Mouse (Mus musculus) CH12.LX (cell line): Measurements from ENCODE around the gene U2surp. TPM values are rescaled to one million over a fixed set of nuclear protein-coding genes. Genes with fewer than 3 reads are reported as not detected.

Experiments used
- DNase-seq: peaks from one replicate; pipeline ENCODE4 v3.0.0-alpha.2; 2013; ENCODE audit errors: extremely low read depth
- H3K27ac ChIP-seq: 2 replicates; pipeline ENCODE4 v1.5.1; 2012; ENCODE audit warnings: low read depth, mild to moderate bottlenecking, control low read depth, moderate library complexity; ENCODE audit not compliant: insufficient read depth
- H3K27me3 ChIP-seq: replicated peaks from 2 replicates; pipeline ENCODE3; 2012; ENCODE audit warnings: inconsistent platforms
- H3K36me3 ChIP-seq, 2 experiments: replicated peaks in 1 of 2; 2 replicates each; pipeline versions ENCODE3 to v1.6.1; 2012; ENCODE audit warnings: inconsistent platforms in 1 of 2, low read length in 1 of 2, mild to moderate bottlenecking in 1 of 2, mixed read lengths in 1 of 2, moderate library complexity in 1 of 2; ENCODE audit not compliant: control insufficient read depth in 1 of 2, insufficient read depth in 1 of 2
- H3K4me1 ChIP-seq, 2 experiments: 2 replicates each; pipeline ENCODE4 v1.6.1; 2012; ENCODE audit warnings: inconsistent platforms in 1 of 2, moderate library complexity in 1 of 2; ENCODE audit not compliant: insufficient read depth in 2 of 2, control insufficient read depth in 1 of 2
- H3K4me2 ChIP-seq: 2 replicates; pipeline ENCODE4 v1.6.1; 2012; ENCODE audit warnings: low read depth, mild to moderate bottlenecking, control low read depth; ENCODE audit not compliant: poor library complexity, insufficient read depth, severe bottlenecking
- H3K4me3 ChIP-seq, 3 experiments: fragments of 150-350 bp in 1 of 3; sonication (generic) in 1 of 3; replicated peaks in 1 of 3; 2 replicates each; pipeline versions ENCODE3 to v1.5.1; 2011 to 2012; ENCODE audit warnings: low read depth in 2 of 3, low read length in 2 of 3, mild to moderate bottlenecking in 2 of 3, moderate library complexity in 2 of 3, control low read depth in 1 of 3, improper control_type of control experiment in 1 of 3, inconsistent platforms in 1 of 3, mixed read lengths in 1 of 3; ENCODE audit not compliant: poor library complexity in 1 of 3
- H3K79me2 ChIP-seq: replicated peaks from 2 replicates; pipeline ENCODE4 v1.6.1; 2012; ENCODE audit warnings: mild to moderate bottlenecking, moderate library complexity; ENCODE audit not compliant: control insufficient read depth, poor library complexity, insufficient read depth, severe bottlenecking; ENCODE audit errors: extremely low read depth
- H3K9ac ChIP-seq: 2 replicates; pipeline ENCODE4 v1.6.1; 2012; ENCODE audit warnings: low read depth, mild to moderate bottlenecking, control low read depth, moderate library complexity; ENCODE audit not compliant: insufficient read depth
- H3K9me3 ChIP-seq: replicated peaks from 2 replicates; pipeline ENCODE3; 2012; ENCODE audit warnings: low read length, inconsistent platforms, mixed read lengths
- BHLHE40 ChIP-seq: IDR thresholded peaks from 2 replicates; pipeline ENCODE4 v1.6.1; 2011; ENCODE audit warnings: mild to moderate bottlenecking, low read depth, low read length, improper control_type of control experiment
- CHD2 ChIP-seq: IDR thresholded peaks from 2 replicates; pipeline ENCODE4 v1.6.1; 2011; ENCODE audit warnings: low read length, improper control_type of control experiment
- CTCF ChIP-seq, 2 experiments: IDR thresholded peaks in 1 of 2; conservative IDR thresholded peaks in 1 of 2; 2 replicates each; pipeline ENCODE4 v1.5.1; 2011 to 2012; ENCODE audit warnings: low read depth in 2 of 2, low read length in 2 of 2, improper control_type of control experiment in 1 of 2, inconsistent platforms in 1 of 2, mild to moderate bottlenecking in 1 of 2, moderate library complexity in 1 of 2
- ELF1 ChIP-seq: IDR thresholded peaks from 2 replicates; pipeline ENCODE4 v1.6.1; 2014; ENCODE audit warnings: low read depth, mild to moderate bottlenecking, inconsistent platforms, low read length, improper control_type of control experiment
- EP300 ChIP-seq: IDR thresholded peaks from 2 replicates; pipeline ENCODE4 v1.6.1; 2011; ENCODE audit warnings: low read length, improper control_type of control experiment
- ETS1 ChIP-seq: conservative IDR thresholded peaks from 2 replicates; pipeline ENCODE4 v1.6.1; 2012; ENCODE audit warnings: low read depth, mild to moderate bottlenecking, inconsistent platforms, low read length, improper control_type of control experiment, moderate library complexity
- HCFC1 ChIP-seq: IDR thresholded peaks from 2 replicates; pipeline ENCODE4 v1.6.1; 2012; ENCODE audit warnings: low read depth, mild to moderate bottlenecking, inconsistent platforms, low read length, improper control_type of control experiment
- JUND ChIP-seq: conservative IDR thresholded peaks from 2 replicates; pipeline ENCODE4 v1.6.1; 2011; ENCODE audit warnings: low read depth, low read length, improper control_type of control experiment
- KAT2A ChIP-seq: IDR thresholded peaks from 2 replicates; pipeline ENCODE4 v1.6.1; 2012; ENCODE audit warnings: low read length, improper control_type of control experiment, inconsistent platforms; ENCODE audit not compliant: insufficient replicate concordance
- MAFK ChIP-seq: IDR thresholded peaks from 2 replicates; pipeline ENCODE4 v1.6.1; 2011; ENCODE audit warnings: low read length, improper control_type of control experiment; ENCODE audit not compliant: insufficient replicate concordance
- MYC ChIP-seq: IDR thresholded peaks from 2 replicates; pipeline ENCODE4 v1.6.1; 2011; ENCODE audit warnings: low read depth, mild to moderate bottlenecking, improper control_type of control experiment, low read length
- PAX5 ChIP-seq: IDR thresholded peaks from 2 replicates; pipeline ENCODE4 v1.6.1; 2012; ENCODE audit warnings: low read length, inconsistent platforms, mixed read lengths
- RCOR1 ChIP-seq: conservative IDR thresholded peaks from 2 replicates; pipeline ENCODE4 v1.6.1; 2012; ENCODE audit warnings: low read depth, mild to moderate bottlenecking, inconsistent platforms, low read length, improper control_type of control experiment
- SIN3A ChIP-seq: IDR thresholded peaks from 2 replicates; pipeline ENCODE4 v1.6.1; 2012; ENCODE audit warnings: low read length, improper control_type of control experiment, inconsistent platforms
- SMC3 ChIP-seq: IDR thresholded peaks from 2 replicates; pipeline ENCODE4 v1.6.1; 2011; ENCODE audit warnings: low read depth, low read length, improper control_type of control experiment
- TBP ChIP-seq: conservative IDR thresholded peaks from 2 replicates; pipeline ENCODE4 v1.6.1; 2011; ENCODE audit warnings: low read depth, low read length, improper control_type of control experiment
- UBTF ChIP-seq: IDR thresholded peaks from 2 replicates; pipeline ENCODE4 v1.6.1; 2012; ENCODE audit warnings: low read depth, mild to moderate bottlenecking, inconsistent platforms, low read length, improper control_type of control experiment, moderate library complexity
- ZC3H11A ChIP-seq: IDR thresholded peaks from 2 replicates; pipeline ENCODE4 v1.6.1; 2012; ENCODE audit warnings: low read depth, mild to moderate bottlenecking, inconsistent platforms, low read length, improper control_type of control experiment
- ZMIZ1 ChIP-seq: IDR thresholded peaks from 2 replicates; pipeline ENCODE4 v1.6.1; 2012; ENCODE audit warnings: low read depth, mild to moderate bottlenecking, inconsistent platforms, low read length, improper control_type of control experiment
- dilution Hi-C: fragments of 300-500 bp; cut with MboI; formaldehyde crosslinking; loops from 2 replicates; pipeline ENCODE4 v1.14.3; 2020; ENCODE audit warnings: low sequenced_read_pairs; ENCODE audit not compliant: extremely low pct_unique_long_range_greater_than_20kb, extremely low pct_ligation_motif_present
- in situ Hi-C: fragments of 300-500 bp; cut with MboI; formaldehyde crosslinking; loops from 3 replicates; pipeline ENCODE4 v1.14.3; 2019; ENCODE audit warnings: low sequenced_read_pairs, low pct_ligation_motif_present, low pct_unique_long_range_greater_than_20kb, mixed read lengths
- polyA plus RNA-seq: library from polyadenylated mRNA; unstranded; fragments of >175 nt; gene quantifications from 2 replicates; pipeline ENCODE4 v1.2.1, GENCODE M21; 2012; ENCODE audit warnings: low read depth; ENCODE audit not compliant: insufficient read length
- total RNA-seq, 2 experiments: library from RNA; depleted of rRNA; stranded (reverse); fragments of 300-350 nt in 1 of 2; fragments of >200 nt in 1 of 2; gene quantifications; 2 replicates each; pipeline ENCODE4 v1.2.3; 2012 to 2014

U2surp gene
- total and polyA plus RNA-seq, 3 experiments: 46.5 to 103 (median 87.7) TPM

DNA sequence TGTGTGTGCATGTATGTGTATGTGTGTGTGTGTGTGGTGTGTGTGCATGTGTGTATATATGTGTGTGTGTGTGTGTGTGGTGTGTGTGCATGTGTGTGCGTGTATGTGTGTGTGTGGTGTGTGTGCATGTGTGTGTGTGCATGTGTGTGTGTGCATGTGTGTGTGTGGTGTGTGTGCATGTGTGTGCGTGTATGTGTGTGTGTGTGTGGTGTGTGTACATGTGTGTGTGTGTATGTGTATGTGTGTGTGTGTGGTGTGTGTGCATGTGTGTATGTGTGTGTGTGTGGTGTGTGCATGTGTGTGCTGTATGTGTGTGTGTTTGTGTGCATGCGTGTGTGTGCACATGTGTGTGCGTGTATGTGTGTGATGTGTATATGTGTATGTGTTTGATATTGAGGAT, 32.8 kb upstream of the U2surp start:
- H3K36me3 ChIP-seq: no peaks in the 10 kb centered on the region
- dilution Hi-C loops: no loop called here
- no peaks in the 10 kb centered on the region for H3K79me2 ChIP-seq
- no peaks in the 10 kb centered on the region for H3K27me3 ChIP-seq
- H3K27ac ChIP-seq: no peak overlapping the region; the same call in 1 of the 2 replicates
- H3K4me3 ChIP-seq: no peak overlapping the region
- H3K9ac ChIP-seq: no peak overlapping the region
- no peaks in the 10 kb centered on the region for H3K9me3 ChIP-seq
- TF ChIP-seq TBP (no peak), MAFK (no peak), SIN3A (no peak)
- peaks cover 0 to 3% of the 10 kb centered on the region in 2 experiments; a peak in 1 of 4 replicates for H3K4me1 ChIP-seq
- in situ Hi-C loops: no loop called here
- H3K4me2 ChIP-seq: no peak overlapping the region
- DNase-seq: no peak

DNA sequence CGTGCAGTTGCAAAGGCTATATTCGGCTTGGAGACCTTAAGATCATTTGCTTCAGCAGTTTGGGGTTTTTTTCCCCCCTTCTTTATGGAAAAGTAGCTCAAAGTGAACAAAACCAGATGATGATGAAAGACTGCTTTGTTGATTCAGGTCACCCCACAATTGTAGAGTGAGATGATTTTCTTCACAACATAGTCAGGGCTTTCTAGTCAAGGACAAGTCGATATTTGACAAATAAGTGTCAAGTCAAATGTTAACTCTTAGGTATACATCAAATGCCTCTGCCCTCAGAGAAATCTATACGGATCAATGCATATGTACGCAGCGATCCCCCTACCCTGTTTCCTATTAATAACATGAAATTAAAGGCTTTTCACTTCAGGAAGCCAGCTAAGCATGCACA, 30.7 kb upstream of the U2surp start:
- no peak for TF ChIP-seq ZMIZ1
- no peak for TF ChIP-seq KAT2A
- no peak for TF ChIP-seq TBP
- TF ChIP-seq SMC3: no peak
- TF ChIP-seq BHLHE40: no peak
- no peak for TF ChIP-seq ETS1
- TF ChIP-seq ZC3H11A: no peak
- TF ChIP-seq CTCF (conservative IDR thresholded peaks at IDR 0.05 in 1 of 2, IDR thresholded peaks at IDR 0.05 in 1 of 2; ENCODE audit: low read depth in 2 of 2, low read length in 2 of 2): no peak
- TF ChIP-seq RCOR1: no peak
- no peak for TF ChIP-seq PAX5
- TF ChIP-seq CHD2: no peak
- TF ChIP-seq UBTF: no peak
- TF ChIP-seq JUND: no peak
- no peak for TF ChIP-seq ELF1
- TF ChIP-seq EP300: no peak
- TF ChIP-seq HCFC1: no peak
- TF ChIP-seq MYC: no peak
- no peaks in the 10 kb centered on the region for H3K36me3 ChIP-seq
- no peak overlapping the region for H3K4me2 ChIP-seq
- H3K27me3 ChIP-seq: no peaks in the 10 kb centered on the region
- H3K4me1 ChIP-seq: peaks cover 0 to 3% of the 10 kb centered on the region in 2 experiments; a peak in 1 of 4 replicates
- H3K9ac ChIP-seq: no peak overlapping the region
- no peaks in the 10 kb centered on the region for H3K79me2 ChIP-seq
- in situ Hi-C loops (no loop called here), dilution Hi-C loops (no loop called here)
- DNase-seq: no peak
- no peak overlapping the region for H3K27ac ChIP-seq
- H3K9me3 ChIP-seq: no peaks in the 10 kb centered on the region
- no peak overlapping the region for H3K4me3 ChIP-seq
